In genomic region chr5:113410963-113411362, GRCm38 (mm10) we compare ENCODE assay signal across 24 mouse cellular contexts. TPM values are rescaled to one million over a fixed set of nuclear protein-coding genes. Genes with fewer than 3 reads are reported as not detected.
DNase-seq lines count a peak whose midpoint lies in the region; ATAC-seq and TF ChIP-seq lines count a peak whose summit lies in the region.
"Had no signal": no experiment of that assay in that cellular context is flagged by ENCODE, and none has a peak within 500 bp of the region (broad histone marks: within the 10 kb centered on the region; RNA-seq: fewer than 3 reads in every experiment).

No protein-coding gene starts in this region.

- no peak for DNase-seq in hindbrain, embryonic 10.5 days (ENCODE audit: low spot score)
- peak; percentile 50 to 73 for DNase-seq in right cerebral cortex, postnatal 10 days (ENCODE audit: low spot score in 2 of 2)
- DNase-seq in right cerebral cortex, adult 18-20 months = no peak
- no peak for DNase-seq in hindbrain, postnatal 0 days (ENCODE audit: low spot score)
- DNase-seq in adrenal gland, postnatal 4 days (ENCODE audit: low spot score in 2 of 2) = no peak
- DNase-seq in cerebellum, adult 2 months = no peak
- DNase-seq: adrenal gland, postnatal 25 days; cerebellum, adult 9-11 months; gastrocnemius, adult 2 months; heart, adult 11 months; kidney, adult 11 months; kidney, postnatal 10 days; thymus, adult 18-20 months had no signal

- peak overlapping the region; percentile 60 for H3K27ac ChIP-seq in hindbrain, embryonic 13.5 days
- H3K27ac ChIP-seq in hindbrain, embryonic 10.5 days = no peak overlapping the region; the same call in 1 of the 2 replicates
- H3K27ac ChIP-seq in hindbrain, postnatal 0 days = peak overlapping the region; percentile 22; the same call in 1 of the 2 replicates
- H3K27ac ChIP-seq in cerebellum, adult 2 months (ENCODE audit: insufficient read depth, low read length) = no peak overlapping the region
- H3K27ac ChIP-seq: embryonic facial prominence, embryonic 15.5 days; forebrain, embryonic 10.5 days; gastrocnemius, adult 2 months; liver, embryonic 15.5 days had no signal

- no peak overlapping the region for H3K4me3 ChIP-seq in hindbrain, embryonic 13.5 days
- H3K4me3 ChIP-seq in hindbrain, embryonic 10.5 days = no peak overlapping the region
- H3K4me3 ChIP-seq in hindbrain, postnatal 0 days (ENCODE audit: low read length) = no peak overlapping the region
- no peak overlapping the region for H3K4me3 ChIP-seq in cerebellum, adult 2 months (replicated peaks; ENCODE audit: insufficient read depth, low read depth, low read length)
- H3K4me3 ChIP-seq: embryonic facial prominence, embryonic 15.5 days; forebrain, embryonic 10.5 days; gastrocnemius, adult 2 months; liver, embryonic 15.5 days had no signal

- peaks cover 12% of the 10 kb centered on the region; the same call in 1 of the 2 replicates for H3K27me3 ChIP-seq in hindbrain, embryonic 13.5 days
- no peaks in the 10 kb centered on the region for H3K27me3 ChIP-seq in hindbrain, embryonic 10.5 days (ENCODE audit: insufficient read depth, poor library complexity, severe bottlenecking)
- H3K27me3 ChIP-seq in hindbrain, postnatal 0 days (ENCODE audit: insufficient read depth, low read length) = no peaks in the 10 kb centered on the region
- H3K27me3 ChIP-seq in cerebellum, adult 2 months (ENCODE audit: control insufficient read depth, insufficient read depth, low read length) = no peaks in the 10 kb centered on the region
- H3K27me3 ChIP-seq: embryonic facial prominence, embryonic 15.5 days; liver, embryonic 15.5 days had no signal

- peak overlapping the region; percentile 26; the same call in 1 of the 2 replicates for H3K9ac ChIP-seq in hindbrain, embryonic 13.5 days
- no peak overlapping the region for H3K9ac ChIP-seq in hindbrain, postnatal 0 days (replicated peaks; ENCODE audit: low read length)
- H3K9ac ChIP-seq: embryonic facial prominence, embryonic 15.5 days; liver, embryonic 15.5 days had no signal

- TF ChIP-seq CTCF in hindbrain, postnatal 0 days (IDR thresholded peaks at IDR 0.05; ENCODE audit: low read depth) = no peak
- TF ChIP-seq CTCF in cerebellum, adult 2 months (IDR thresholded peaks at IDR 0.05; ENCODE audit: borderline replicate concordance, insufficient read depth, low read depth, low read length) = no peak

- no peak for ATAC-seq in hindbrain, embryonic 13.5 days (ENCODE audit: low FRiP score)
- ATAC-seq in hindbrain, postnatal 0 days = no peak
- ATAC-seq: lung, postnatal 0 days had no signal

- no peaks in the 10 kb centered on the region for H3K9me3 ChIP-seq in hindbrain, embryonic 13.5 days
- no peaks in the 10 kb centered on the region for H3K9me3 ChIP-seq in hindbrain, embryonic 10.5 days
- no peaks in the 10 kb centered on the region for H3K9me3 ChIP-seq in hindbrain, postnatal 0 days (ENCODE audit: low read length)
- H3K9me3 ChIP-seq: embryonic facial prominence, embryonic 15.5 days; forebrain, embryonic 10.5 days; liver, embryonic 15.5 days had no signal

- H3K4me2 ChIP-seq in hindbrain, embryonic 13.5 days = no peak overlapping the region
- no peak overlapping the region for H3K4me2 ChIP-seq in hindbrain, postnatal 0 days (ENCODE audit: low read depth, low read length)
- H3K4me2 ChIP-seq: embryonic facial prominence, embryonic 15.5 days; liver, embryonic 15.5 days had no signal

- peaks cover 23% of the 10 kb centered on the region for H3K4me1 ChIP-seq in hindbrain, embryonic 13.5 days (replicated peaks)
- H3K4me1 ChIP-seq in hindbrain, embryonic 10.5 days (replicated peaks) = peaks cover 5% of the 10 kb centered on the region; the same call in 1 of the 2 replicates
- H3K4me1 ChIP-seq in hindbrain, postnatal 0 days (ENCODE audit: insufficient read depth, low read length) = no peaks in the 10 kb centered on the region
- no peaks in the 10 kb centered on the region for H3K4me1 ChIP-seq in cerebellum, adult 2 months (ENCODE audit: control insufficient read depth, insufficient read depth, low read length)
- H3K4me1 ChIP-seq: forebrain, embryonic 10.5 days; liver, embryonic 15.5 days had no signal

- no peak for TF ChIP-seq POLR2A in cerebellum, adult 2 months (IDR thresholded peaks at IDR 0.05; ENCODE audit: borderline replicate concordance, insufficient read depth, low read length)

- 64% methylated on average over 13 of the region's 13 CpGs for WGBS in hindbrain, embryonic 13.5 days
- 80% methylated on average over 13 of the region's 13 CpGs for WGBS in hindbrain, embryonic 10.5 days
- 57% methylated on average over 13 of the region's 13 CpGs for WGBS in hindbrain, postnatal 0 days
- 71% methylated on average over 13 of the region's 13 CpGs for WGBS in cerebellum, adult 2 months

- no peaks in the 10 kb centered on the region for H3K36me3 ChIP-seq in hindbrain, embryonic 13.5 days
- H3K36me3 ChIP-seq in hindbrain, embryonic 10.5 days = no peaks in the 10 kb centered on the region
- H3K36me3 ChIP-seq in hindbrain, postnatal 0 days (ENCODE audit: insufficient read depth, low read length) = no peaks in the 10 kb centered on the region
- H3K36me3 ChIP-seq: embryonic facial prominence, embryonic 15.5 days; forebrain, embryonic 10.5 days; liver, embryonic 15.5 days had no signal

RNA-seq across cellular contexts. Expression of gene Aym1, which starts 53.9 kb away (rescaled TPM):
- not detected in 2 replicates for polyA plus RNA-seq in hindbrain, embryonic 13.5 days (2015; fragmentation: Nextera tagmentation; extraction: Ambion mirVana)
- polyA plus RNA-seq in hindbrain, embryonic 10.5 days (2016; fragmentation: Nextera tagmentation; extraction: Ambion mirVana) = not detected in 2 replicates
- total RNA-seq in hindbrain, postnatal 0 days (2014; rRNA removed) = not detected in 2 replicates
- not detected in 2 replicates for polyA plus RNA-seq in hindbrain, postnatal 0 days (2015; fragmentation: Nextera tagmentation; extraction: Ambion mirVana)
- total RNA-seq in adrenal gland, postnatal 4 days (2021) = not detected
- polyA plus RNA-seq in cerebellum, adult 2 months (2012; rRNA removed) = not detected in 2 replicates
- total RNA-seq: adrenal gland, postnatal 25 days; gastrocnemius, adult 2 months; hematopoietic stem cell, adult 5-6 weeks; layer of hippocampus, adult 8-10 months; left cerebral cortex, adult 8-10 months; megakaryocyte, adult 5-6 weeks had no signal
- polyA plus RNA-seq: embryonic facial prominence, embryonic 15.5 days; forebrain, embryonic 10.5 days; heart, embryonic 14.5 days; limb, embryonic 14.5 days; liver, embryonic 15.5 days; lung, postnatal 0 days had no signal

Comparison
In these comparisons a context has a peak if more than half of its experiments do, and no peak if none do; other contexts are left out.
1. H3K27ac ChIP-seq: peak in hindbrain, embryonic 13.5 days (single experiment) and hindbrain, postnatal 0 days (single experiment); none in hindbrain, embryonic 10.5 days (single experiment) and cerebellum, adult 2 months (single experiment).
2. DNase-seq: peak in right cerebral cortex, postnatal 10 days (2 of 2); none in hindbrain, embryonic 10.5 days (single experiment), right cerebral cortex, adult 18-20 months (single experiment), hindbrain, postnatal 0 days (single experiment), adrenal gland, postnatal 4 days (0 of 2) and cerebellum, adult 2 months (0 of 2).